Mouse (Mus musculus): ENCODE results near the gene Gpr19. TPM values are rescaled to one million over a fixed set of nuclear protein-coding genes. Genes with fewer than 3 reads are reported as not detected.
A peak's percentile ranks its signal among the peaks of the same experiment; 100 is the strongest.

Gpr19 gene
- total RNA-seq, 1 experiment from 2014 or later, result 19.7 TPM

- ATAC-seq (ENCODE audit: extremely low read depth, insufficient number of reproducible peaks, low FRiP score, poor library complexity, severe bottlenecking), result peak; percentile 86
These were observed 35.2 kb downstream of the Gpr19 start for GRCm38 (mm10) chr6:134863146-134863545.

DNA sequence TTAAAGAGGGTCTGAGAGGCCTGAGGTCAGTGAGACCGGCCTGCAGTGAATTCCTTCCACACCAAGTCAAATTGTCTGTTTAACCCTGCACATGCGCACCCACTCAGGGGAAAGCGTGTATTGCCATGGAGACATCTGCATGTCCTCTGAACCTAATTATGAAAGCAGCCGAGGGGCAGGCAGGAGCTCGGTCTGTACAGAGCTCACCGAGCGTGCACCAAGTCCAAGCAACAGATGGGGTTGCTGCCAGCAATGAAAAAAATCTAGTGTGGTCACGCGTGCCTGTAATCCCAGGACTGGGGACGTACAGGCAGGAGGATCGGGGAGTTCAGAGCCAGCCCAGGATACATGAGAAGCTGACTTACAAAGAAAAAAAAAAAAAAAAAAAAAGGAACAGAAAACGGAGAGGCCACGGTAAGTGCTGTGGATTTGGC is 35.7 kb downstream of the Gpr19 start:
- ATAC-seq (ENCODE audit: extremely low read depth, insufficient number of reproducible peaks, low FRiP score, poor library complexity, severe bottlenecking), result no peak

- ATAC-seq (ENCODE audit: extremely low read depth, insufficient number of reproducible peaks, low FRiP score, poor library complexity, severe bottlenecking), result no peak
These were observed 37.0 kb downstream of the Gpr19 start for GRCm38 (mm10) chr6:134861386-134861785.

GRCm38 (mm10) chr6:134860275-134860674 is 38.1 kb downstream of the Gpr19 start:
- ATAC-seq (ENCODE audit: extremely low read depth, insufficient number of reproducible peaks, low FRiP score, poor library complexity, severe bottlenecking), result no peak

DNA sequence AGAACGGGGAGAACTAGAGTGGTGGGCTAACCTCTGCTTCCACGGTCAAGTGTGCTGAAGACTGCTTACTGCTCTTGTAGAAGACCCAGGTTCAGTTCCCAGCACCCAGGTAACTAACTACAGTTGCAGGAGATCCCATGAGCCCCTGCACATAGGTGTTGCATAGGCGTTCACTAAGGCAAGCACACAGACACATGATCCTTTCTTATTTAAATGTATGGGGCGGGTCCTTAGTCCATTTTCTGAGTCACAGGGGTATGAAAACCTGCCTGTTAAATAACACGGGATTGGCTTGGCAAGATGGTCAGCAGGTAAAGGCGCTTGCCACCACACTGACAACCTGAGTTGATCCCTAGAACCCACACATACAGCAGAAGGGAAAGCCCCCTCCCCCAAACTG is 39.4 kb downstream of the Gpr19 start:
- ATAC-seq (ENCODE audit: extremely low read depth, insufficient number of reproducible peaks, low FRiP score, poor library complexity, severe bottlenecking), result no peak

DNA sequence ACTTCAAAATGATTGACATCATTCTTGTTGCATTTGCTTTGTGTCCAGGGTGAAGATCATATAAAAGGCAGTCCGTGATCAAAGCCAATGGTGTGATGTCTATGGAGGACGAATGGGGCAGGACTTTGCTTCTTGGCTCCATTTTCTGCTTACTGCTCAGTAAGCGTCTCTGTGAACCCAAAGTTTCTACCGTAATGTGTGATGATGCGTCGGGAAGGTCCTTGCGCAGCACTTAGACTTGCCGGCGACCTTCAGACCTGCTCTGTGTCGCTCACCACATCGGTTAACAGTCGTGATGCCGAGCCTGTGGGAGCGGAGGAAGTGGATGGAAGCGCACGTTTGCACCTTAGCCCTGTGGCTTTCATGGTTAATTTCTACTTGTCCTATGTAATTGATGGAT is 42.5 kb downstream of the Gpr19 start:
- no peak for ATAC-seq (ENCODE audit: extremely low read depth, insufficient number of reproducible peaks, low FRiP score, poor library complexity, severe bottlenecking)

- no peak for ATAC-seq (ENCODE audit: extremely low read depth, insufficient number of reproducible peaks, low FRiP score, poor library complexity, severe bottlenecking)
These were observed 43.6 kb downstream of the Gpr19 start for GRCm38 (mm10) chr6:134854782-134855181.

GRCm38 (mm10) chr6:134849985-134850384 is 48.4 kb downstream of the Gpr19 start:
- no peak for ATAC-seq (ENCODE audit: extremely low read depth, insufficient number of reproducible peaks, low FRiP score, poor library complexity, severe bottlenecking)

GRCm38 (mm10) chr6:134849461-134849860 is 48.9 kb downstream of the Gpr19 start:
- ATAC-seq (ENCODE audit: extremely low read depth, insufficient number of reproducible peaks, low FRiP score, poor library complexity, severe bottlenecking), result no peak

DNA sequence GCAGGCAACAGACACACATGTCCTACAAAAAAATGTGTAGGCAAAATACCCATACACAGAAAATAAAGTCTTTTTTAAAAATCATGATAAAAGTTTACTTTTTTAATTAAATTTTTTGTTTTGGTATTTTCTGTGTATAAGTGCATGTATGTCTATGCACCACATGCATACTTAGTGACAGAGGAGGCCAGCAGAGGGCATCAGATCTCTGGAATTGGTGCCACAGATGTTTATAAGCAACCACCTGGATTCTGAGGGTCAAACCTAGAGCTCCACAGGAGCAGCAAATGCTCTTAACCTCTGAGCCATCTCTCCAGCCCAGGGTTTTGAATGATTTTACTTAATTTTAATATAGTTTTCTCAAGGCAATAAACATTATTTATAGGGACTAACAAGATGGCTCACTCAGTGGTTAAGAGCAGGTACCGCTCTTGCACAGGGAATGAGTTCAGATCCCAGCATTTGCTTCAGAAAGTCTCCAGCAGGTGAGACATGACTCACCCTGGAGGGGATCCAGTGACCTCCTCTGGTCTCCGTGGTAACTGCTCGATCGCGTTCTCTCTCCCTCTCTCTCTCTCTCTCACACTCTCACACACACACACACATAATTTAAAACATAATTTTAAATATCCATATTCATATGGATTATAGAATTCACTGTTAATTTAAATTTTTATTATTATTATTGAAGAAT is 50.0 kb downstream of the Gpr19 start:
- ATAC-seq (ENCODE audit: extremely low read depth, insufficient number of reproducible peaks, low FRiP score, poor library complexity, severe bottlenecking), result 0 out of 2 replicates have a peak, but pooled peaks have one; percentile 41

DNA sequence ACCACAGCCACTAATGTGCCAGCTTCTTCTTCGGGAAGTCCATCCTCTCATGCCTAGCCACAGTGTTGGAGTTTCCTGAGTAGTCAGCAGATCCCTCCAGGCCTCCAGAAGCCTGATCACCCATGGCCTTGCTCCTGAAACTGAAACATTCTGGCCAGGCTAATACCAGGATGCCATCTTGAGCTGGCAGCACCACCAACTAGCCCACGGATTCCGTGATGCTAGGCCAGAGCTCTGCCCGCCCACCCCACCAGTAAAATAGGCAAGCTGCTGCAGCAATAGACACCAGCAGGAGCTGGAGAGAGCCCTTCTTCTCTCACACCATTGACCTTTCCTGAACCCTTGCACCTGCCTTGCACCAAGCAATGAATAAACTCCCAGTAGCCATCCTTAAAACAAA is 50.8 kb downstream of the Gpr19 start:
- ATAC-seq (ENCODE audit: extremely low read depth, insufficient number of reproducible peaks, low FRiP score, poor library complexity, severe bottlenecking), result no peak

GRCm38 (mm10) chr6:134846308-134846707 is 52.1 kb downstream of the Gpr19 start:
- ATAC-seq (ENCODE audit: extremely low read depth, insufficient number of reproducible peaks, low FRiP score, poor library complexity, severe bottlenecking), result no peak

DNA sequence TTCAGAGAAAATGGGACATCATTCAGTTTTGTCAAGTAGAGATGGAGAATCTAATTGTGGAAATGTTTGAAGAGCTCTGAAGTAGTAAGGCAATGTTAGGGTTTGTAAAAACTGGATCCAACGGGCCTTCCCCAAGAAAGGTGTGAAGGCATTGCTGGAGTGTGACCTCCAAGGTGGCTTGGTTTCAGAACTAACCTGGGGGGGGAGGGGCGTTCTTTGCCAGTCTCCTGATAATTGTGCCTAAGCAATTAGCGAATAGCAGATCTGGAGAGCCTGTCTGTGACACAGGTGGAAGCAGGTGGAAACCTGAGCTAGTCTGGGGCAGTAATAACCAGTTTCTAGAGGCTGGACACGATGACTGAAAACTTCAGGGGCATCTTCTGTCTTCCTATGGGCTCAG is 52.7 kb downstream of the Gpr19 start:
- ATAC-seq (ENCODE audit: extremely low read depth, insufficient number of reproducible peaks, low FRiP score, poor library complexity, severe bottlenecking), result no peak

DNA sequence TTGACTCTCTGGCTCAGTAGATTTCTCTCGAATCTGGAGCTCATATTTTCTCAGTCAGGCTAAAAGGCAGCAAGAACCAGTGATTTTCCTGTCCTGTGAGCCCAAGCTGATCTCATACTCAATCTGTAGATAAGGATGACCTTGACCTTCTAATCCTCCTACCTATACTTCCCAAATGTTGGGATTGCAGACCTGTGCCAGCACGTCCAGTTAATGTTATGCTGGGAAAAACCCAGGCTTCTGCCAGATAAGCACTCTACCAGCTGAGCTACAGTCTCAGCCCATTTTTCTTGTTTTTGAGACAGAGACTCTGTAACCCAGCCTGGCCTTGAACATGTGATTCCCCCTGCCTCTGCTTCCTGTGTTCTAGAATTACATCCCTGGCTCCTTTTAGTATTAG is 58.0 kb downstream of the Gpr19 start:
- ATAC-seq (ENCODE audit: extremely low read depth, insufficient number of reproducible peaks, low FRiP score, poor library complexity, severe bottlenecking), result no peak

GRCm38 (mm10) chr6:134838111-134838510 is 60.3 kb downstream of the Gpr19 start:
- no peak for ATAC-seq (ENCODE audit: extremely low read depth, insufficient number of reproducible peaks, low FRiP score, poor library complexity, severe bottlenecking)

DNA sequence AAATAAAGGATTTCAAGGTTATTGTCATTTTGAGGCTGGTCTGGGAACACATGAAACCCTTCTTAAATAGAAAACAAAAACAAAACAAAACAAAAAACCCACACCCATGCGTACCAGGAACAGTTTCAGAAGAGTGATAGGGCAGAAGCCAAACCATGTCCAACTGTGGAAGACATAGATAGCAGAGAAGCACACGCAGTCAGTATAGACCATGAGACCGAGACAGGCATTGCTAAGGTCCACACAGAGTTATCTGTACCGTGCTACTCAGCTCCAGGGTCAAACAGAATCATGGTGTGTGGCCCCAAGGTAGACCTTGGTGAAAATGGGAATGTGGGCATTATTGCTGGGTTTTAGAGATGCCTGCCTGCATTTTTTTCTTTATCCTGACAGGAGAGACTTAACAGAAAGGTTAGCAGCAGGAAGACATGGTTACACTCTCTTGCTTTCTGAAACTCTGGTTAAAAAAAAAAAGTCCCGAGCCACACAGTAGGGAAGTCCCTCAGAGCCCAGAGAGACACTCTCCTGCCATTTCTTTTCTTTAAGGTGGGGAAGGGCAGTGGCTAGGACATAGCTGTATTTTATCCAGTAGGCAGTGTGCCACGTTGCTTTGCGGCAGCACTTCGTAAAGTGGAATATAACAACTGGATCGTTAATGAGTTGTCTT is 63.7 kb downstream of the Gpr19 start:
- ATAC-seq (ENCODE audit: extremely low read depth, insufficient number of reproducible peaks, low FRiP score, poor library complexity, severe bottlenecking), result no peak

GRCm38 (mm10) chr6:134830776-134831175 is 67.6 kb downstream of the Gpr19 start:
- no peak for ATAC-seq (ENCODE audit: extremely low read depth, insufficient number of reproducible peaks, low FRiP score, poor library complexity, severe bottlenecking)

DNA sequence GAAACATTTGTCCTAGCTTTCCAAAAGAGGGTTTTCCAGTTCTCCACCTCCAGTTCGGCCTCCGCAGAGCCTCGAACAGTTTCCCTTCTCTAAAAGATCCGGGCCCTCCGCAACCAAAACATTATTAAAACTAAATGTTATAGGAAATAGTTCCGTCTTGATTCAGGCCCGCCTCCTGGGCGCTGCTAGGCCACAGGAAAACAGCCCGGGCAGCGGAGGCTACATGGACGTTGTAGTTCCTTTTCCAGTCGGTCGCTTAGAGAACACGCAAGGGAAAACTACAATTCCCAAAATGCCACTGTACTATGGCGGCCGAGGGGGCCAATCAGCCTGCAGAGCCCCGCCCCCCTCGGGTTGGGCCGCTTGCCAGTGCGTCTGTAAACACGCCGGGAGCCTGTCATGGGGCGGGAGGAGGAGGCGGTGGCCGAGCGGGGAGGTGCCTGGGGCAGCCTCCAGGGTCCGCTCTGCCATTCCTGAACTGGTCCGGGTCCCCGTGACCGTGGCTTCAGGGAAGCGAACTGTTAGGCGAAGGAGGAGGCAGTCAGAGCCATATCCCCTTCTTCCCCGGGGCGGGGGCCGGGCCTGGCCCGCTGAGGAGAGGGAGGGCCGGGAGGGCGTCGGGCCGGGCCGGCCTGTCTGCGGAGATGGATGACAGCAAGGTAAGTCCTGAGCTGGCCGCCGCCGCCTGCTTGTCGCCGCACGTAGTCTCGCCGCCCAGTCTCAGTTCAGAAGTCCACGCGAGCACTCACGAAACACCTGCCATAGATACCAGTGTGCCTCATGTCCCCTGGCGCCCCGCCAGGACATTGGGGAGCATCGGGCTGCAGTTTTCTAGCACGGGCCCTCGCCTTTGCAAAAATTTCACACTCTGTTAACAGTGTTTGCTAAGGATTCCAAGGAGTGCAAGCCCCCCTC is 68.3 kb downstream of the Gpr19 start, which contains the start of gene Crebl2:
Gene Crebl2, plus strand, starts transcription at position 369 of the 915 bp plus-strand sequence.
- ATAC-seq (ENCODE audit: extremely low read depth, insufficient number of reproducible peaks, low FRiP score, poor library complexity, severe bottlenecking), result peak; percentile 95

- ATAC-seq (ENCODE audit: extremely low read depth, insufficient number of reproducible peaks, low FRiP score, poor library complexity, severe bottlenecking), result no peak
These were observed 75.5 kb downstream of the Gpr19 start for GRCm38 (mm10) chr6:134822844-134823243.
